Mouse (Mus musculus): ENCODE results near the gene Dpy19l3. TPM values are rescaled to one million over a fixed set of nuclear protein-coding genes. Genes with fewer than 3 reads are reported as not detected.

The Dpy19l3 gene
- polyA plus RNA-seq (2014; fragmentation: Nextera tagmentation; extraction: Ambion mirVana): 22.2 and 28.1 TPM in 2 replicates

DNA sequence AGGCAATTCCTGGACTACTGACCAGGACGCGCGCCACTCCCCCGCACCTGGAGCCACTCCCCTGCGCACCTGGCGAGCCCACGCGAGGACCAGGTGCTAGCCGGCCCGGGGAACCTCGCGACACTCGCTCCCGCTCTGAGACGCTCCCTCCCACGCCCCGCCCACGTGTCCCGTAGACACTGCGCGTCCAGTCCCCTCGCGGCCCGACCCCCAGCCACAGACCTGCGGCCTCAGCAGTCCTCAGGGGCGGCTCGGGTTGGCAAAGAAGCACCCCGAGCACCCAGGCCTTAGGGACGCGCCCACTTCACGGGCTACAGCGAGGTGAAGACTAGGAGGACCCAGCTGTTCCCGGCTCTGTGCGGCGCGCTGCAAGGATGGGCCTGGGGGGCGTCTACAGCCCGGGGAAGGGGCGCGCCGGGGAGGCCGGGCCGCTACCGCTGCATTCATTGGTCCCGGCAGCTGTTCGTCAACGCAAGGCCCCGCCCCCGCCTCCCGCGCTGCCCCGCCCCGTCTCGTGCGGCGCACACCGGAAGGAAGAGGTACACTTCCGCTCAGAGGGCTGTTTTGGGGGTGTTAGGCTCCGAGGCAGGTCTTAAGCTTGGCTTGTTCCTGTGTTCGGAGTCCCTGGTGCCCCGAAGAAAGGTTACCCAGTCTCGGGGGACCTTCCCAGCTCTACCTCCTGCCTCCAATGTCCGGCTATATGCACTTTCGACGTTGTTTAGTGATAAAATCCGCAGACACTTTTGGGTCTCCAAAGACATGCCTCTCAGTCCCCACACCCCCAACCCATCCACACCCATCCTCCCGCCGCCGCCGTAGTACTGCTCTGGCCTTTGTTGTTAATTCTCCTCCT, at the start of gene Dpy19l3:
Gene Dpy19l3 (minus strand): TSS at position 422 of the 853 bp plus-strand sequence.
- Histone ChIP-seq H3K4me3 (ENCODE audit: low read depth, low read length) (peak within 1 kb of the TSS; percentile 64), H3K4me1 (replicated peaks; ENCODE audit: control insufficient read depth, insufficient read depth, low read length) (peaks cover 9% of the 10 kb centered on the region), H3K36me3 (ENCODE audit: control insufficient read depth, insufficient read depth, low read length) (peaks cover 9% of the 10 kb centered on the region), H3K4me2 (ENCODE audit: low read length) (peak within 1 kb of the TSS; percentile 97), H3K27me3 (replicated peaks; ENCODE audit: control insufficient read depth, insufficient read depth, low read length) (no peaks in the 10 kb centered on the region), H3K9me3 (ENCODE audit: control insufficient read depth, low read length) (no peaks in the 10 kb centered on the region), H3K9ac (ENCODE audit: low read length) (peak within 1 kb of the TSS; percentile 53), H3K27ac (ENCODE audit: low read depth) (peak within 1 kb of the TSS; percentile 43; the same call in 1 of the 2 replicates)
- WGBS: 1% methylated on average over 67 of the region's 70 CpGs
- ATAC-seq (replicated peaks; ENCODE audit: low FRiP score, low TSS enrichment, low read depth) (peak; percentile 94), DNase-seq (ENCODE audit: low spot score) (peak; percentile 99)

DNA sequence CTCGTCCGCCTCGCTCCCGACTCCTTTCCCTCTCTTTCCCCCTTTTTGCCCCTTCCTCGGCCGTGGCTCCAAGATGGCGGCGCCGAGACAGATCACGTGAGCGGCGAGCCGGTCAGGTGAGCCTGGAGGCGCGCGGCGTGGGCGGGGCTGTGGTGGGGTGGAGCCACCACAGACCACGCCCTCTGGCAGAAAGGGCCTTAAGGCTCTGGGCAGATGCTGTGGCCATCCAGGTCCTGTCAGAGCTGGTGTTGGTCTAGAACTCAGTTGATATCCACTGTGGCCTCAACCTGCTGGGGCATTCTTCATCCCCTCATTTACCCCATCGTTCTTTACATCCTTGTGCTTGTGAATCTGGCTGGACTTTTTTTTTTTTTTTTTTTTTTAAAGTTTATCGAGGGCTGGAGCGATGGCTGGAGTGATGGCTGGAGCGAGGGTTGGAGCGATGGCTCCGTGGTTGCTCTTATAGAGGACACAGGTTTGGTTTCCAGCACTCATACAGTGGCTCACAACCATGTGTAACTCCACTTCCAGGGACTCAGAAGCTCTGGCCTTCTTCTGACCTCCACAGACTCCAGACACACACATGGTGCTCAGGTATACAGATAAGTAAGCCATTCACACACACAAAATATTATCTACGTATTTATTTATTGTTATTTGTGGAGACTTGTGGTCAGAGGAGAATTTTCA, 48.8 kb upstream of the Dpy19l3 start, which contains the start of gene Zfp507:
Gene Zfp507 (minus strand): TSS at position 98 of the 690 bp plus-strand sequence.
- WGBS: 20% methylated on average over 26 of the region's 26 CpGs
- peak; percentile 95 for ATAC-seq (replicated peaks; ENCODE audit: low FRiP score, low TSS enrichment, low read depth)
- H3K27ac ChIP-seq (ENCODE audit: low read depth): peak within 1 kb of the TSS; percentile 87
- peak within 1 kb of the TSS; percentile 98 for H3K4me3 ChIP-seq (ENCODE audit: low read depth, low read length)
- peaks cover 32% of the 10 kb centered on the region for H3K36me3 ChIP-seq (ENCODE audit: control insufficient read depth, insufficient read depth, low read length)
- H3K9ac ChIP-seq (ENCODE audit: low read length): peak within 1 kb of the TSS; percentile 96
- H3K9me3 ChIP-seq (ENCODE audit: control insufficient read depth, low read length): no peaks in the 10 kb centered on the region
- peak within 1 kb of the TSS; percentile 57 for H3K4me2 ChIP-seq (ENCODE audit: low read length)
- peaks cover 6% of the 10 kb centered on the region; the same call in 1 of the 2 replicates for H3K4me1 ChIP-seq (replicated peaks; ENCODE audit: control insufficient read depth, insufficient read depth, low read length)
- peak; percentile 97 for DNase-seq (ENCODE audit: low spot score)
- H3K27me3 ChIP-seq (replicated peaks; ENCODE audit: control insufficient read depth, insufficient read depth, low read length): no peaks in the 10 kb centered on the region

DNA sequence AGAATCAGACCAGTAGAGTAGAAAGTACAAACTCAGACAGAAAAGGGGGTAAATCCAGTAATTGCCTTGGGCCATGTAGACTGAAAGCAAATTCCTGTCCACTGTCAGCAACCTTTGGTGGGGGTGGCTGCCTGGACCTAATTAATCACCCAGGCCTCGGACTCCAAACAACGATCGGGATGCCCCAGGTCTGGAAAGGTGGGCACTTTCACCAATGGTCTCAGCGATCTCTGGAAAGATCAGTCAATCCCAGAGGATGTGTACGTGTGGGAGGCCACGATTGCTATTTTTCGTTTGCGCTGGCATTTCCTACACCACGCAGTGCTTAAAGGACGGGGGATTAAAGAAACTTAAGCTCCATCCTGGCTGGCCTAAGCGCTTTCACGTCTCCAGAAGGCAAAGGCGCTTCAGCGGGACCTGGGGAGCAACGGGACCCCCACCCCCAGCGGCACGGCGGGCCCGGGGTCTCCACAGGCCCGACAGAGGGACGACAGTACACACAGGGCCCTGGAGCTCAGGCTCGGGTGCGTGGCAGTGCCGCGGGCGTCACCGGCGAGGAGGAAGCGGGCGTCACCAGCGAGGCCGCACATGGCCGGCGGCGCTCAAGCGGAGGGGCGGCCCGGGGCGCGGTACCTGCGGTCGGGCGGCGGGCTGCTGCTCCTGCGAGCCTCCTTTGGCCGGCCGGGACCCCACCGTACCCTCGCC, 48.1 kb upstream of the Dpy19l3 start:
- peak overlapping the region; percentile 87 for H3K27ac ChIP-seq (ENCODE audit: low read depth)
- H3K36me3 ChIP-seq (ENCODE audit: control insufficient read depth, insufficient read depth, low read length): peaks cover 39% of the 10 kb centered on the region
- peak; percentile 87 for ATAC-seq (replicated peaks; ENCODE audit: low FRiP score, low TSS enrichment, low read depth)
- no peak for DNase-seq (ENCODE audit: low spot score)
- H3K27me3 ChIP-seq (replicated peaks; ENCODE audit: control insufficient read depth, insufficient read depth, low read length): no peaks in the 10 kb centered on the region
- no peaks in the 10 kb centered on the region for H3K9me3 ChIP-seq (ENCODE audit: control insufficient read depth, low read length)
- WGBS: 0% methylated on average over 44 of the region's 49 CpGs
- H3K4me3 ChIP-seq (ENCODE audit: low read depth, low read length): peak overlapping the region; percentile 98
- peaks cover 6% of the 10 kb centered on the region; the same call in 1 of the 2 replicates for H3K4me1 ChIP-seq (replicated peaks; ENCODE audit: control insufficient read depth, insufficient read depth, low read length)
- H3K9ac ChIP-seq (ENCODE audit: low read length): peak overlapping the region; percentile 96
- peak overlapping the region; percentile 57 for H3K4me2 ChIP-seq (ENCODE audit: low read length)

DNA sequence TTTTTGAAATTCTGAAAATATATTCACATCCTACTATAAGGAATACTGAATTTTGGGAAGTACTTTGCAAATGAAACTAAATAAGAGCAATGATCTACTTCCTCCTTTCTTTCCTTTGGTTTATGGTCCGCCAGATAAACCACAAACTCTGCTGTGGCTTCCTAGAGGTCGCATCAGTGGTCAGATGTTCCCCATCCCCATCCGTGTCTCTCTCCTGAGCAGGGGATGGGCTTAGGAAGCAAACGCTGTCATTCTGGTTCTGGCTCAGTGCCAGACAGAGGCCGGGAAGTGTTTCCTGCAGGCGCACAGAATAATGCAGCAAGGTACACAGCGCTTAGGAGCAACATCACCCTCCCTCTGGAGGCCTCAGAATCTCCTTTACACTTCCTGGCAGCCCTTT, 41.9 kb upstream of the Dpy19l3 start:
- WGBS: 46% methylated on average over 7 of the region's 7 CpGs

DNA sequence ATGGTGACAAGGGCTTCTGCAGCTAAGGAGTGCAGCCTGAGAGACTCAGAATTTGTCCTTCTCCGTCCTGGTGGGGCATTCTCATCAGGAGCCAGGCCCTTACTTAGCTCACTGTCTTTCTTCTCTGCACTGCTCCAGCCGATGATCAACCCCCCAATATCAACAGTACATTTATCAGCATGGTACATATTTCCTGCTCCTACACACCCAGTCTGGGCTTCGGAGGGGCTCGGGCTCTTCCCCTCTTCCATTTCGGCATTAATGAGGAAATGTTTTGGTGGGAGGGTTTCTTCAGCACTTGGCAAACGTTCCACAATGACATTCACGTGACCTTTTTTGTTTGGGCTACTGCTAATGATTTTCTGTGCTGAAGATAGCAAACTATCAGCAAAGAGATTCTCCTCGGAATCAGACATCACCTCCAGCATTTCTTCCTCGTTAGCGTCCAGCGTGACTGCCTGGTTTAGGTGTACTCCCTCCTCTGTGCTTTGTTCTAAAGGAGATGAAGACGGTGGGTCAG, 40.0 kb upstream of the Dpy19l3 start:
- ATAC-seq (replicated peaks; ENCODE audit: low FRiP score, low TSS enrichment, low read depth) (no peak), DNase-seq (ENCODE audit: low spot score) (no peak)
- H3K4me1 ChIP-seq (replicated peaks; ENCODE audit: control insufficient read depth, insufficient read depth, low read length): 0 out of 2 replicates have a peak, but pooled peaks cover 2% of the 10 kb centered on the region
- H3K9ac ChIP-seq (ENCODE audit: low read length): no peak overlapping the region
- H3K27me3 ChIP-seq (replicated peaks; ENCODE audit: control insufficient read depth, insufficient read depth, low read length): no peaks in the 10 kb centered on the region
- H3K9me3 ChIP-seq (ENCODE audit: control insufficient read depth, low read length): no peaks in the 10 kb centered on the region
- no peak overlapping the region for H3K4me3 ChIP-seq (ENCODE audit: low read depth, low read length)
- peaks cover 91% of the 10 kb centered on the region for H3K36me3 ChIP-seq (ENCODE audit: control insufficient read depth, insufficient read depth, low read length)
- no peak overlapping the region for H3K4me2 ChIP-seq (ENCODE audit: low read length)
- no peak overlapping the region for H3K27ac ChIP-seq (ENCODE audit: low read depth)
- WGBS: 81% methylated on average over 12 of the region's 12 CpGs

More for the DNA sequence above, 41.9 kb upstream of the Dpy19l3 start:
- no peak overlapping the region for H3K4me2 ChIP-seq (ENCODE audit: low read length)
- no peaks in the 10 kb centered on the region for H3K9me3 ChIP-seq (ENCODE audit: control insufficient read depth, low read length)
- no peak overlapping the region for H3K9ac ChIP-seq (ENCODE audit: low read length)
- H3K4me1 ChIP-seq (replicated peaks; ENCODE audit: control insufficient read depth, insufficient read depth, low read length): peaks cover 3% of the 10 kb centered on the region; the same call in 1 of the 2 replicates
- H3K4me3 ChIP-seq (ENCODE audit: low read depth, low read length): no peak overlapping the region
- DNase-seq (ENCODE audit: low spot score): no peak
- H3K27me3 ChIP-seq (replicated peaks; ENCODE audit: control insufficient read depth, insufficient read depth, low read length): no peaks in the 10 kb centered on the region
- ATAC-seq (replicated peaks; ENCODE audit: low FRiP score, low TSS enrichment, low read depth): no peak
- H3K36me3 ChIP-seq (ENCODE audit: control insufficient read depth, insufficient read depth, low read length): peaks cover 91% of the 10 kb centered on the region
- no peak overlapping the region for H3K27ac ChIP-seq (ENCODE audit: low read depth)

DNA sequence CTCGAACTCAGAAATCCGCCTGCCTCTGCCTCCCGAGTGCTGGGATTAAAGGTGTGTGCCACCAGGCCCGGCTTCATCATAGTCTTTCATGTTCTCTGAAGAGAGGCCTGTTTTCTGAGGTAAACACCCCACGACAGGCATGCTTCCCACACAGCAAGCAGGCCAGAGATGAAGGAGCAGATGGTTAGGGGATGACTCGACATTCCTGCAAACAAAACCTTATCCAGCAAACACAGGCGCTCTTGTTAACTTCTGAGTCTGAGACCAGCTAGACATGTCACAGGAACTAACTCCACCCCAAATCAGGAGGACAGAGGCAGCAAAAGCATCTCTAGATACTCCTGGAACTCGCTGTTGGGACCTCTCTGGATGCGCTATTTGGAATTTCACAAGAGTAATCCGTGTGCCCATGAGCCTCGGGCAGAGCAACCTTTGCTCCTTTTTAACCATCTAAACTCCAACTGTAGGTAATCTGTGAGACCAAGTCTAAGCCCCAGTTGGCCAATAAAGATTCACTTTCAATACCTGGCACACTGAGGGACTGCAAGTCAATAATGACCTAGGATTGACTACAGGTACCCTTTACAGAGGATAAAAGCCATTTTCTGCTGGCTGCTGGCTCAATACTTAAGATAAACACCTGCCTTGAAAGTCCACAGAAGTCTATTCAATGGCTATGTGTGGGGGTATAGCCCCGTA, 38.0 kb upstream of the Dpy19l3 start:
- Histone ChIP-seq H3K36me3 (ENCODE audit: control insufficient read depth, insufficient read depth, low read length) (peaks cover 88% of the 10 kb centered on the region), H3K9me3 (ENCODE audit: control insufficient read depth, low read length) (no peaks in the 10 kb centered on the region), H3K27ac (ENCODE audit: low read depth) (no peak overlapping the region), H3K9ac (ENCODE audit: low read length) (no peak overlapping the region), H3K4me2 (ENCODE audit: low read length) (no peak overlapping the region), H3K4me3 (ENCODE audit: low read depth, low read length) (no peak overlapping the region), H3K4me1 (replicated peaks; ENCODE audit: control insufficient read depth, insufficient read depth, low read length) (0 out of 2 replicates have a peak, but pooled peaks cover 2% of the 10 kb centered on the region), H3K27me3 (replicated peaks; ENCODE audit: control insufficient read depth, insufficient read depth, low read length) (no peaks in the 10 kb centered on the region)
- 76% methylated on average over 12 of the region's 12 CpGs for WGBS
- no peak for DNase-seq (ENCODE audit: low spot score)
- no peak for ATAC-seq (replicated peaks; ENCODE audit: low FRiP score, low TSS enrichment, low read depth)

DNA sequence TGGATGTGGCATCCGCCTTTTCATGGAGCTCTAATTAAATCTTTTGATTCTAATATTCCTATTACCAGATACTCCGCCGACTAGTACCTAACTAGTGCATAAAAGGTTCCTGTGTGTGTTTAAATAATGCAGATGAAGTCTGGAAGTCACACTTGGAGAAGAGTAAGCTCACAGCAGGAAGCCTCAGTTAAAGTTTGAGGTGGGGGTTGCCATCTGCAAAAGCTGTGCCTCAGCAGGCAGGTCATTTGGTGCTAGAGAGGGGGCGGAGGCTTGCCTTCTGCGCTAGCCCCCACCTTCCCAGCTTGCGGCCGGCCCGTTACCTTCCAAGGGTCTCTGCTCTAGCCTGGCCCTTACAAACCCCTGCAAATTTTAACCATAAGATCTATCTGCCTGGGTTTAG, 36.7 kb upstream of the Dpy19l3 start:
- Histone ChIP-seq H3K4me2 (ENCODE audit: low read length) (no peak overlapping the region), H3K9ac (ENCODE audit: low read length) (no peak overlapping the region), H3K27ac (ENCODE audit: low read depth) (no peak overlapping the region), H3K4me3 (ENCODE audit: low read depth, low read length) (no peak overlapping the region), H3K27me3 (replicated peaks; ENCODE audit: control insufficient read depth, insufficient read depth, low read length) (no peaks in the 10 kb centered on the region), H3K4me1 (replicated peaks; ENCODE audit: control insufficient read depth, insufficient read depth, low read length) (no peaks in the 10 kb centered on the region), H3K9me3 (ENCODE audit: control insufficient read depth, low read length) (no peaks in the 10 kb centered on the region), H3K36me3 (ENCODE audit: control insufficient read depth, insufficient read depth, low read length) (peaks cover 91% of the 10 kb centered on the region)
- no peak for ATAC-seq (replicated peaks; ENCODE audit: low FRiP score, low TSS enrichment, low read depth)
- no peak for DNase-seq (ENCODE audit: low spot score)
- 60% methylated on average over 8 of the region's 8 CpGs for WGBS

Measured in intestine, embryonic 14.5 days (tissue).